Mouse (Mus musculus) lung, postnatal 0 days (tissue): ENCODE measurements at regions not wholly inside any gene's neighbourhood (a gene's known extent, or its start where the extent isn't known, plus 50 kb on each side); places are given as distances from the start of the nearest gene placed in this dataset.
A peak's percentile ranks its signal among the peaks of the same experiment; 100 is the strongest.

Experiments
- ATAC-seq: fragments of 200-750 bp; cut with Nextera tagmentation; 2 replicates; pipeline ENCODE4 v1.8.0; 2017; ENCODE audit warnings: moderate library complexity
- DNase-seq: peaks from one replicate; pipeline ENCODE4 v3.0.0-alpha.2; 2016; ENCODE audit warnings: low spot score
- H3K27ac ChIP-seq: fragments of 300-500 bp; sonication (generic); 2 replicates; pipeline ENCODE4 v1.5.1; 2014; ENCODE audit warnings: antibody characterized with exemption, mild to moderate bottlenecking, low read length, mixed read lengths
- H3K27me3 ChIP-seq: fragments of 300-500 bp; sonication (generic); replicated peaks from 2 replicates; pipeline ENCODE4 v1.6.1; 2014; ENCODE audit warnings: low read length, mixed read lengths; ENCODE audit not compliant: insufficient read depth
- H3K36me3 ChIP-seq: fragments of 300-500 bp; sonication (generic); 2 replicates; pipeline ENCODE4 v1.6.1; 2014; ENCODE audit warnings: low read length, mixed read lengths; ENCODE audit not compliant: insufficient read depth
- H3K4me1 ChIP-seq: fragments of 300-500 bp; sonication (generic); 2 replicates; pipeline ENCODE4 v1.6.1; 2014; ENCODE audit warnings: antibody characterized with exemption, low read depth, low read length, mixed read lengths; ENCODE audit not compliant: insufficient read depth
- H3K4me2 ChIP-seq: fragments of 300-500 bp; sonication (generic); replicated peaks from 2 replicates; pipeline ENCODE4 v1.6.1; 2014; ENCODE audit warnings: low read depth, mild to moderate bottlenecking, low read length, moderate library complexity, mixed read lengths
- H3K4me3 ChIP-seq: fragments of 300-500 bp; sonication (generic); 2 replicates; pipeline ENCODE4 v1.5.1; 2014; ENCODE audit warnings: low read depth, low read length
- H3K9ac ChIP-seq: fragments of 300-500 bp; sonication (generic); replicated peaks from 2 replicates; pipeline ENCODE4 v1.6.1; 2014; ENCODE audit warnings: low read depth, mild to moderate bottlenecking
- H3K9me3 ChIP-seq: fragments of 300-500 bp; sonication (generic); 2 replicates; pipeline ENCODE4 v1.6.1; 2016; ENCODE audit warnings: low read length, mixed read lengths
- CTCF ChIP-seq: IDR thresholded peaks from 2 replicates; pipeline ENCODE4 v1.5.1; 2016; ENCODE audit warnings: antibody characterized with exemption, mild to moderate bottlenecking
- EP300 ChIP-seq: IDR thresholded peaks from 2 replicates; pipeline ENCODE4 v1.6.1; 2016; ENCODE audit warnings: antibody characterized with exemption, mild to moderate bottlenecking, control low read depth
- WGBS: fragments of 180-500 bp; shearing (Covaris S2); extraction: QIAGEN DNeasy Blood & Tissue Kit; methylation state at CpG from one replicate; pipeline ENCODE4 v1.1.7; 2014; 5-methylcytosine and 5-hydroxymethylcytosine counted together

DNA sequence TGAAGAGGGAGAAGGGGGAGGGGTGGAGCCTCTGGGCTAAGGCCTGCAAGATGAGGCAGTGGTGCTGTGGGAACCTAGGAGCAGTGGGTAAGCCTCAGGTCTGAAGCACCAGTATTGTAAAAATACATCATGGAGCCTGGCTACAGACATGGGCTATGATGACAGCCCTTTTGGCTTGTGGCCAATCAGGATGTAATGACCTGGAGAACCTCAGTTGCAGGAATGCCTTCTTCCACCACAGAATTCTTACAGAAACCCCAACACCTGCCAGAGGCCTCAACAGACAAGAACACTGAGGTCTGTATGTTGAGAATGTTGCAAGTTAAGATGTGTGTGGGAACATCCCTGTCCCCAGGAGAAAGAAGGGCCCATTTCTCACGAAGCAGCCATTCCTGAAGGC, 172.1 kb downstream of the Mtx2 start:
- Histone ChIP-seq H3K4me3 (no peak overlapping the region), H3K9me3 (no peaks in the 10 kb centered on the region), H3K4me2 (no peak overlapping the region), H3K27ac (no peak overlapping the region), H3K4me1 (no peaks in the 10 kb centered on the region), H3K27me3 (no peaks in the 10 kb centered on the region), H3K9ac (no peak overlapping the region), H3K36me3 (no peaks in the 10 kb centered on the region)
- ATAC-seq (no peak), DNase-seq (no peak)
- no peak for TF ChIP-seq CTCF
- TF ChIP-seq EP300, result no peak
- WGBS, result 70% methylated on average over 1 of the region's 1 CpGs

DNA sequence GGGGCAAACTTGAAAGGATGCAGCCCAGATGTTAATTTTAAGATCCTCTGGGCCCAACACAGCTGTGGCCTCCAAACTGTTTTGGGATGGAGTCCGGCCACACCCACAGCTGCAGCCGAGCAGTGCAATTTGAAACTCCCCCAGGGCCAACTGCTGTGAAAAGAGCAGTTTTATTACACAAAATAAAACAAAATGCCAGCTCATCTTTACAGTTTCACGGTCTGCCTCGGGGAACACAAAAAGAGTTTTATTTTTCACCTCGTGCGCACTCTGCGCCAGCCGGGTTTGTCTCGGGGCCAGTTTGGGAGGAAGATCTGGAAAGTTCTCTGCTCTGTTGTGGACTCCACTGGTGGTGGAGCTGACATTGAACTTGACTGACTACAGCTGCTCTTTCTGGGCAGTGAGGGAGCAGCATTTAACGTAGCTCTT, 174.8 kb downstream of the Mtx2 start:
- no peaks in the 10 kb centered on the region for H3K4me1 ChIP-seq
- 0 out of 2 replicates have a peak overlapping the region, but pooled peaks have one; percentile 2 for H3K4me2 ChIP-seq
- H3K36me3 ChIP-seq, result no peaks in the 10 kb centered on the region
- H3K27ac ChIP-seq, result no peak overlapping the region
- DNase-seq (peak; percentile 46), ATAC-seq (peak; percentile 53)
- no peak overlapping the region for H3K9ac ChIP-seq
- H3K27me3 ChIP-seq, result no peaks in the 10 kb centered on the region
- no peaks in the 10 kb centered on the region for H3K9me3 ChIP-seq
- WGBS, result 61% methylated on average over 10 of the region's 10 CpGs
- H3K4me3 ChIP-seq, result no peak overlapping the region
- TF ChIP-seq CTCF, result no peak
- TF ChIP-seq EP300, result no peak

DNA sequence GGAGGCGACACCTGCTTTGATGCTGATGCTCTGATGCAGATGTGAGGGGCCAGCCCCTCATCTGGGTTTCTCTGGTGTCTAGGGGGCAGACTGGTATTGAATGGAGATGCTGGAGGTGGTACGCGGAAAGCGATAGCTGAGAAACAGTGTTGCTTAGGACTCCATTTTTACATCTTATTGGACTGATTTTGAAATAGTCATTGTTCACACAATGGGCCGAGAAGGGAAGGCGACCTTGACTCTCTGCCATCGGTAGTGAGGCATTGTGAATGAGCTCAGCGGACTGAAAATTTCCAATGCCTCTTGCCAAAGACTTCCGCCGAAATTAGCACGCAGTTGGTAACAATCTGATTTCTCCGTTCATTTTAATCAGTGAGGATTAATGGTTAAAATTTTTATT, 177.0 kb downstream of the Mtx2 start:
- ATAC-seq (no peak), DNase-seq (peak; percentile 8)
- TF ChIP-seq CTCF, result no peak
- TF ChIP-seq EP300, result no peak
- Histone ChIP-seq H3K27ac (no peak overlapping the region), H3K9ac (no peak overlapping the region), H3K36me3 (no peaks in the 10 kb centered on the region), H3K9me3 (no peaks in the 10 kb centered on the region), H3K4me1 (no peaks in the 10 kb centered on the region), H3K4me2 (no peak overlapping the region), H3K27me3 (no peaks in the 10 kb centered on the region), H3K4me3 (no peak overlapping the region)
- 73% methylated on average over 12 of the region's 12 CpGs for WGBS

DNA sequence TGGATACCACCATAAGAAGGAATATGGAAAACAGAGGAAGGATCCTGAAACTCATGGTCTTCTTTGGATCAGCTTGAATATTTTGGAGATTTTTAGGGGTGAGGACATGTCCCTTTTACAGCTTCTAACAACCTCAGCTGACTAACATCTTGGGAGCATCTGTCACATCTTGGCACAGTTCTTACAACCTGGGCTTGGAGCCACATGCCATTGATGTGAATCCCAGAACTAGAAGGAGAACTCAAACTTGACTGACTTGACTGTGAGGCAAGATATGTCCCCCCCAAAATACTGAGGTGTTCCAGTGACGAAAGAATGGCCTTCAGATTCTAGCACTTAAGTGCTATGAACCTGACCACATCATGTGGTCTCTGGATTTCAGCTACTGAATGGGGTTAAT, 182.5 kb downstream of the Mtx2 start:
- no peak overlapping the region for H3K4me3 ChIP-seq
- WGBS, result 70% methylated on average over 1 of the region's 1 CpGs
- no peak overlapping the region for H3K9ac ChIP-seq
- ATAC-seq (no peak), DNase-seq (peak; percentile 14)
- no peak overlapping the region for H3K27ac ChIP-seq
- H3K27me3 ChIP-seq, result no peaks in the 10 kb centered on the region
- H3K36me3 ChIP-seq, result no peaks in the 10 kb centered on the region
- no peaks in the 10 kb centered on the region for H3K4me1 ChIP-seq
- TF ChIP-seq CTCF (no peak), EP300 (no peak)
- no peak overlapping the region for H3K4me2 ChIP-seq
- no peaks in the 10 kb centered on the region for H3K9me3 ChIP-seq

DNA sequence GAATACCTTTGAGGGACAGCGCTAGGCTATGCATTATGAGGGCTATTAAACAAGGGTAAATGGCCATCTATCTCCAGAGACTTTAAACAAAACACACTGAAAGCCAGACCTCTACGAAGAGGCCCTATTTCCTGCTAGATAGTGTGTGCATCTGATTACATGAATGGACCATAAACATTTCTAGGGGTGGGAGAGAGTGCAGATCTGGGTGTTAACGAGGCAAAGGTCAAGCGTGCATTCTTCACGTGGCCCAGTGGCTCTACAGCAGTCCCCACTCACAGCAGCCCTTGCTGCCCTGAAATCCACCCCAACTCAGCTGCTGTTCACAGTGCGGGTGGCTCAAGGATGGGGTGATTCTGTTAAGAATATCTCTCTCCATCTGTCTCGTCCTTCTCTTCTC, 185.0 kb downstream of the Mtx2 start:
- no peak overlapping the region for H3K4me3 ChIP-seq
- no peaks in the 10 kb centered on the region for H3K36me3 ChIP-seq
- H3K4me1 ChIP-seq, result no peaks in the 10 kb centered on the region
- no peak overlapping the region for H3K4me2 ChIP-seq
- H3K9me3 ChIP-seq, result no peaks in the 10 kb centered on the region
- no peaks in the 10 kb centered on the region for H3K27me3 ChIP-seq
- DNase-seq, result no peak
- TF ChIP-seq CTCF, result no peak
- TF ChIP-seq EP300, result no peak
- 54% methylated on average over 7 of the region's 7 CpGs for WGBS
- no peak for ATAC-seq
- no peak overlapping the region for H3K9ac ChIP-seq
- no peak overlapping the region for H3K27ac ChIP-seq

DNA sequence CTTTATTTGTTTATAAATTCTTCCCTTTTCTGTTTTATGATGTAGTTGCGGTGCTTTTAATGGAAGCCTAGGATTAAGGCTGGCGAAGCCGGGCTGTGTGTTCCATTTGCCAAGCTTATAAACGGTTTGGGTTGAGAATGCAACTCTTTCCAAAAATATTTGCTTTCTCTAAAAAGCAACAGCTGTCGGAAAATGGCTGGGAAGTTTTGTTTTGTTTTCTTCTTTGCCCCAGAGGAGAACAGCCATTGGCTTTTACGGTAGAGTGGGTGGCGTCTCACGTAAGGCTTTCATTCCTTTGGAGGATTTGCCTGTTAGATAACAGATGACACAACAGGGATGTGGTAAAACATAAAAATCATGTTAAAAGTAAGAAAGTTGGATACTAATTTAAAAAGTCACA, 186.4 kb downstream of the Mtx2 start:
- ATAC-seq (peak; percentile 37; the same call in 1 of the 2 replicates), DNase-seq (peak; percentile 51)
- H3K4me1 ChIP-seq, result no peaks in the 10 kb centered on the region
- 47% methylated on average over 8 of the region's 8 CpGs for WGBS
- no peak overlapping the region for H3K4me2 ChIP-seq
- no peak overlapping the region for H3K9ac ChIP-seq
- no peak for TF ChIP-seq CTCF
- TF ChIP-seq EP300, result no peak
- no peak overlapping the region for H3K27ac ChIP-seq
- H3K9me3 ChIP-seq, result no peaks in the 10 kb centered on the region
- no peaks in the 10 kb centered on the region for H3K27me3 ChIP-seq
- H3K4me3 ChIP-seq, result no peak overlapping the region
- H3K36me3 ChIP-seq, result no peaks in the 10 kb centered on the region
